Mouse (Mus musculus) T-helper 2 cell (primary cell): ENCODE measurements around the gene Eipr1.

Experiments used
- in situ Hi-C: fragments of 300-600 bp; cut with MboI, MseI; formaldehyde crosslinking; loops from one replicate; pipeline ENCODE4 v1.15.1; 2025; ENCODE audit warnings: high pct_unique_total_duplicates

Gene Eipr1

DNA sequence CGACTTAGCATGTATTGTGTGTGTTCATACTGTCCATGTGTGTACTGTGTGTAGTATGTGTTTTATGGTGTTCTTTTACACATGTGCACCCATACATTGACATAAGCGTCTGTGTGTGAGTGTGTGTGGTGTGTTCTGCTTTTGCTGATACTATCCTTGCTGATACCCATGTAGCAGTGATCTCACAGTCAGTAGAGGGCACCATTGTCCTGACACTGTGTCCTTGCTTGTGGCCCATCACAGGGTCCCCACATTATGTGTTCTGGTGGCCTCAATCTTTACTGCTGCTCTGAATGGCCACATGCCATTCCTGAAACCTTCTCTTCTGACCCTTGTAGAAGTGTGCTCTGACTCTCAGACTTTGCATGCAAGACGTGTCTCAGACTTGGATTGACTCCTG, 22.2 kb downstream of the Eipr1 start:
- in situ Hi-C loops: no loop called here

DNA sequence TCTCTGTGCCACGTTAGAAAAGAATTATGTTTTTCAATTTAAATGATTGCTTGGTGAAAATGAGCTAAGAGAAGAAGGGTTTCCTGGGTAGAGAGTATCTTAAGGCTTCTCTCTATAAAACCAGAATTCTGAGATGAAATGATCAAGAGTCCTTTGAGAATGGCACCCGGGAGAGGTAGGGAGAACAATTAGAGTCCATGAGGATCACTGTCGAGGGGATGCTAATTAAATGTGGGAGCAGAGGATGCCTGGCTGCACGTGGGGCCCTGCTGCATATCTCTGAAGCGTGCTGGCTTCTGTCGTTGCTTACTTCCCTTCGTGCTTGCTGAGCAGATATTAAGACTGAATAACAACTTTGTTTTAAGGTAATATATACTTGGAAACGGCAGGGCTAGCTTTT, 23.5 kb downstream of the Eipr1 start:
- in situ Hi-C loops: no loop called here

- in situ Hi-C loops: no loop called here
These were observed 24.0 kb downstream of the Eipr1 start for GRCm38 (mm10) chr12:28775627-28776026.

DNA sequence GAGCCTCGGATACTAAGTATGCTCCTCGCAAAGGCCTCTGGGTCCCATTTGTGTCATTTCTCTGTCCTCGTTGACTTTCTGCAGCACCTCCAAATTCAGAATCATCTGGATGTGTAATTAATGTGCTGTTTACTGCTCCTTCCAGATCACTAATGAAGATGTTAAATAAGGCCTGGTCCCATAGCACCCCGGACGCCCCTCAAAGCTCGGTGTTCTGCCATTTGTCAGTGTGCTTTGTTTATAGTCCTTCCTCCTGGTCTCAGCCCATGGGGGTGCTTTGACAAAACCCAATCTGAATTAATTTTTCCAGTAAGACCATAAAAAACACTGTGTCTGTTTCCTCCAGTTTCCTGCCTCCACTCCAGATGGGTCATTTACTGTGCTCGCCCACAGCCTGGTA, 28.6 kb downstream of the Eipr1 start:
- in situ Hi-C loops: no loop called here

GRCm38 (mm10) chr12:28782637-28783036, 31.0 kb downstream of the Eipr1 start:
- in situ Hi-C loops: no loop called here

- in situ Hi-C loops: no loop called here
These were observed 32.8 kb downstream of the Eipr1 start for GRCm38 (mm10) chr12:28784355-28784754.

DNA sequence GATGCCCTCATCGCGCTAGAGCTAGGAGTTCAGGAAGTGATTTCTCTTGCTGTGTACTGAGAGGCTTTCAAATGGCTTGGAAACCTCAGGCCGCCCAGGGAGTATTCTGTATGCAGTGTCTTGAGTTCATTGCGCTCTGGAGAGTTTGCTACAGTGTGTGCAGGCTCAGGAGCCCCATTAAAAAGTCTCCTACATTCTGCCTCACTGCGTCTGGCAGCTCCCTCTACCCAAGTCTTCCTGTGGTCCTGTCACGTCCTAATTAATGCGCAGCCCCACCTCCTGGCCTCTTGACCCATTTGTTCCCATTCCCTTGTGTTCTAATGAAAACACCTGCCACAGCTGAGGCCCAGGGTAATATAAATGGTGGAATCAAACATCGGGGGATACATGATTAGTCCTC, 33.3 kb downstream of the Eipr1 start:
- in situ Hi-C loops: no loop called here

- in situ Hi-C loops: no loop called here
These were observed 33.7 kb downstream of the Eipr1 start for GRCm38 (mm10) chr12:28785299-28785698.

GRCm38 (mm10) chr12:28786310-28786709, 34.7 kb downstream of the Eipr1 start:
- in situ Hi-C loops: no loop called here

GRCm38 (mm10) chr12:28792613-28793012, 41.0 kb downstream of the Eipr1 start:
- in situ Hi-C loops: no loop called here

DNA sequence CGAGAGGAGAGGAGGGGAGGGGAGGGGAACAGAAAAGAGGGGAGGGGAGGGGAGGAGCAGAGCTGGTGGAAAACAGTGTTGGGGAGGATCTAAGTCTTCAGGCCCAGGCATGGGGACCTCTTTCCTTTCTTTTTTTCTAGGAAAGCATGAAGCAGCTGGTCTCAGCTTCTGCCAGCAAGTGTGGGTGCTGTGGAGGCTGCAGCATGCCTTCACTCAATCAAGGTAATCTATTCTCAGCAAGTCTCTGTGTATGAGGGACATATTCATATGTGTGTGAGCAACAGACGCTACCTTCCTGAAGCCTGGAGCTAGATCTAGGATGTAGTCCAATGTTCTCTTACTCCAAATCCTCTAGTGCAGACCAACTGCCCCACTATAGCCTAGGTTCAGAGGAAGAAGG, 42.1 kb downstream of the Eipr1 start:
- in situ Hi-C loops: no loop called here

- in situ Hi-C loops: no loop called here
These were observed 43.4 kb downstream of the Eipr1 start for GRCm38 (mm10) chr12:28795041-28795440.

- in situ Hi-C loops: no loop called here
These were observed 45.3 kb downstream of the Eipr1 start for GRCm38 (mm10) chr12:28796881-28797420.

- in situ Hi-C loops: no loop called here
These were observed 48.3 kb downstream of the Eipr1 start for GRCm38 (mm10) chr12:28799798-28800411.

DNA sequence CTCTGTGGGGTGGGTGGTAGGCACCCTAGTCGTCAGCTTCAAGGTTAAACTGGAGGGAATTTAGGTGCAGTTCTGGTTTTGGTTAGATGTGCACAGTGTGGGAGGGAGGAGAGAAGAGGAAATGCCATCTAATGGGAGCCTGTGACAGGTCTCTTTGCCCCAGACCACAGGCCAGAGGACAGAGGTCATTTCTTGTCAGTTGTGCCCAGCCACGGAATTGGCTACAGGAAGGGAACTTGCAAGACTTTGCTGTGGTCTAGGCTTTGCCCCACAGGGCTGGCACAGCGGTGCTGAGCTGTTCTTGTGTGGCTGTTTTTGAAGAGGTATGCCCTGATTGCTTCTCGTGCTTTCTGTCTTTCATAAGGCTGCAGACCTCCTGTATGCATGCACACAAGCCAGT, 48.8 kb downstream of the Eipr1 start:
- in situ Hi-C loops: no loop called here

DNA sequence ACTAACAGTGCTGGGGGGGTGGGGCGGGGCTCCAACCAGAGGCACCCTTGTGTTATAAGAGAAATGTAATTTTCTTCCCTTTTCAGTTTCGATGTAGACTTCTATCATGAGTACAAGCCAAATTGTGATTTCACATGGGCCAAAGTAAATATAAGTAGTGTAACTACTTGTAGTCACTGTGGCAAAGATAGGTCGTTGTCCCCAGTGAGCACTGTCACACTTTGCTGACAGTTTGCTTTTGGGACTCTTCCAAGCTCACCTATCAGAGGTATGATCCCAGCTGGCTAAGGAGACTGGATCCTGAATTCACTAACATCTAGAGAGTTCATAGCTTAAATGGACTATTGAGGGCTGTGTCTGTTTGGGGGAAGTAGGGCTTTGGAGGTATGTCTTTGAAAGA, 49.3 kb downstream of the Eipr1 start:
- in situ Hi-C loops: no loop called here

DNA sequence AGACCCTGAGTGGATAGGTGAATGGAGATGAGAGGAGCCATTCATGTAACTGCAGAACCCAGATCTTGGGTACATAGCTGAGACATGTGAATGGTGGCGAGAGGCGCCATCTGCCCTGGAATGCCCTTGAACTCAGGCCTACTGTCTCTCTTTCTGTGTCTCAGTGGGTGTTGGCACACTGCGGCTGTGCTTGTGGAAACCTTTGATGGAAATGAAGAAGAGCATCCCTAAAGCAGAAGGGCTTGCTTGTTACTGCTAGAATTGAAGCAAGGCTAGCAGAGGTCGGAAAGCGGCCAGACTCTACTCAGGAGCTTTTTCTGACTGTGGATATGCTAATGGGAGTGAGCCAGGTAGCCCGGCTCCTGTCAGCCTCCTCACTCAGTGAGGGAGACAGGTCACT, 50.1 kb downstream of the Eipr1 start:
- in situ Hi-C loops: no loop called here

DNA sequence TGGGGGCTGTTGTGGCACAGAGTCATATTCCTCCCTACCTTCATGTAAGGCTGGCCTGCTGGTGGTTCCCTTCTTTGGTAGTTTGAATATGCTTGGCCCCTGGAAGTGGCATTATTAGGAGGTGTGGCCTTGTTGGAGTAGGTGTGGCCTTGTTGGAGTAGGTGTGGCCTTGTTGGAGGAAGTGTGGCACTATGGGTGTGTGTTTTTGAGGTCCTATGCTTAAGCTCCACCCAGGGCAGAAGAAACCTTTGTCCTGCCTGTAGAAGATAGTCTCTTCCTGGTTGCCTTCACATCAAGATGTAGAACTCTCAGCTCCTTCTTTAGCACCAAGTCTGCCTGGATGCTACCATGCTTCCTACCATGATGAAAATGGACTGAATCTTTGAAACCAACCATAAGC, 51.4 kb downstream of the Eipr1 start:
- in situ Hi-C loops: no loop called here

DNA sequence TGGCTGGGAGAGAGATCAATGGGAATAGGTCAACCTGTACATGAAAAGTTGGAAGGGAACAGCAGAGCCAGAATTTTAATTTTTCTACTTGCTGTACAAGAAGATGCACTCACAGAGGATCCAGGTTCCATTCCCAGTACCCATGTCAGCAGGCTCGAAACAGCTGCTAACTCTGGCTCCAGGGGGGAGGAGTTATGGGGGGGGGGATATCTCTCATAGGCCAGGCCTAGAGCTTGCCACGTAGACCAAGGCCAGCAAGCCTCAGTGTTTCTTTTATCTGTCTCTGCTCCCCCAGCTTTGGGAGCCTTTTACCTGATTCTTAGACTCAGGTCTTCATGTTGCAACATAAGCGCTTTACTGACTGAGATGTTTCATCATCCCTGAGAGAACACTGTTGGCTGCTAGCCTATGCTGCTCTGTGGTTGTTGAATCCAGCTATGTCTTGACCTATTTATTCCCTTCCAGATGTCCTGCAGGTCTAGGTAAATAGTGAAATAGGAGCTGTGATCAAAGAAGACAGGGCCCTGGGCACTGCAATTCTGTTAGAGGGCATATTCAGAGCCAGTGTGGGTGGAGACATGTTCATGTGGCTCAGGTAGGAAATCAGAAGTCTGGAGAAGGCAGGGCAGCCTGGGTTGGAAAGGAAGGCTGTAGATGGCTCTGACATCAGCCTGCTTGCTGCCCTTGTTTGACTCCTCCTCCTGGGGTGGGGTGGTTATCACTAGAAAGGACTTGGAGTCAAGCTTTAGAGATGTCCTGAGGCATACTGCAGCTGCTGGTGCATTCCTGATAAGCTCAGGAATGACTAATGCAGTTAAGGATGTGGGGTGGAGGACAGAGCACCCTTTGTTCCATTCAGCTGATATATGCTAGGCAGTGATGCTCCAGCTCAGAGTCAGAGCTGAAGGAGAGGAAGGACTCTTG, 53.2 kb downstream of the Eipr1 start:
- in situ Hi-C loops: no loop called here

- in situ Hi-C loops: no loop called here
These were observed 57.3 kb downstream of the Eipr1 start for GRCm38 (mm10) chr12:28808786-28809375.

- in situ Hi-C loops: no loop called here
These were observed 58.2 kb downstream of the Eipr1 start for GRCm38 (mm10) chr12:28809756-28810337.
